Mouse (Mus musculus): ENCODE data around the gene Ccr8. TPM values are rescaled to one million over a fixed set of nuclear protein-coding genes. Genes with fewer than 3 reads are reported as not detected.

The Ccr8 gene
- polyA plus RNA-seq, 1 experiment from 2014 or later, result not detected

DNA sequence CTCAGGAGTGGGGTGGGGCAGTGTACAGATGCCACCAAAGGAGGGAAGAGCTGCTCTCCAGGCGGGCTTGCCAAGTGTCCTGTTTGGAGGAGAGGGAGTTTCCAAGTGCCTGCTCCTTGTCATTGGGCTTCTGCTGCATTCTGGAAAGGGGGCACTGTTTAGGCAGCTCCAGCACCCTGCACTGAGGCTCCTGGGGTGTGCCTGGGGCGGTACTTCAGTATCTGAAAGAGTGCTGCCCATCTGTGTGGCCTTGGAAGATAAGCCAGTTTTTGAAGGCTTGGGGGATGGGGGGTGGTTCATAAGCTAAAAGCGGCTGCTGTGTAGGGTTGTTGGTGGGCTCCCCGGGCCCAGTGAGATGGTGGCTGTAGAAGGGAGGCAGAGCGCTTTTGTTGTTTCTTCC lies 23.7 kb downstream of the Ccr8 start:
- ATAC-seq (ENCODE audit: low FRiP score, low read depth), result no peak
- H3K4me2 ChIP-seq (replicated peaks), result no peak overlapping the region
- H3K4me1 ChIP-seq, result peaks cover 7% of the 10 kb centered on the region
- 79% methylated on average over 5 of the region's 5 CpGs for whole genome bisulfite sequencing
- no peaks in the 10 kb centered on the region for H3K9me3 ChIP-seq
- H3K27ac ChIP-seq (replicated peaks), result no peak overlapping the region
- H3K4me3 ChIP-seq, result no peak overlapping the region
- H3K27me3 ChIP-seq, result no peaks in the 10 kb centered on the region
- no peak overlapping the region for H3K9ac ChIP-seq (replicated peaks)
- peaks cover 38% of the 10 kb centered on the region for H3K36me3 ChIP-seq

DNA sequence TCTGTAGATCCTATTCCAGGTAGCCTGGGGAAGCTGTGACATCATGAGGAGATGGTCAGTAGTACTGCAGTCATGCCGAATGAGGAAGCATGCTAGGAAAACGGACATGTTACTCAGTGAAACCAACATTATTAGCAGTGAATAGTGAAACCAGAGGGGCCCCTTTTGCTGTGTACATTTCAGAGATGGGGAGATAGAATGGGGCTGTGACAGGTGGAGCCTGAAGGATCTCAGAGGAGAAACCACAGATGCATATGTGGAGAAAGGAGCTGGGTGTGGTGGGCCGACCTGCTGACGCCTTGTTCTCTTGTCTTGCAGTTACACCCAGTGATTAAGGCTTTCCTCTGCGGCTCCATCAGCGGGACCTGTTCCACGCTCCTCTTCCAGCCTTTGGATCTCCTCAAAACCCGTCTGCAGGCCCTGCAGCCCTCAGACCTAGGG lies 24.3 kb downstream of the Ccr8 start:
- Histone ChIP-seq H3K4me2 (replicated peaks) (no peak overlapping the region), H3K4me3 (no peak overlapping the region), H3K4me1 (peaks cover 3% of the 10 kb centered on the region), H3K27me3 (no peaks in the 10 kb centered on the region), H3K27ac (replicated peaks) (no peak overlapping the region), H3K9ac (replicated peaks) (no peak overlapping the region), H3K9me3 (no peaks in the 10 kb centered on the region), H3K36me3 (peaks cover 44% of the 10 kb centered on the region)
- ATAC-seq (ENCODE audit: low FRiP score, low read depth), result no peak
- WGBS, result 91% methylated on average over 8 of the region's 8 CpGs

DNA sequence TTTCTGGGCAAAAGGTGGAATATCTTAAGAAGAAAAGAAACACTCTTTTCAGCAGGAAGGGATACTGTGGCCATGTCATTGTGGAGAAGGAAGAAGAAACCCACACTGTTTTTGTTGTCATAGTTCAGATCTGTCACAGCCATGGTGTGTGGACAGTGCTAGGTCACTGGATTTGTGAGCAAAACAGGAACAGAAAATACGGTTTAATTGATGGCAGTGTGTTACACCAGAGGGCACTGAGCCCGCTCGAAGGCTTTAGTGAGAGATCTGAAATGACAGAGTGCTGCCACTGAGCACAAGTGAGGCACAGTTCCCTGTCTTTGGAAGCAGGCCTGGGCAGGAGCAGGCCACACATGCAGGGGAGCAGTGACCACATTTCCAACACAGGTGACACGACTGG lies 26.3 kb downstream of the Ccr8 start:
- Histone ChIP-seq H3K9me3 (no peaks in the 10 kb centered on the region), H3K27me3 (no peaks in the 10 kb centered on the region), H3K9ac (replicated peaks) (no peak overlapping the region), H3K4me1 (no peaks in the 10 kb centered on the region), H3K36me3 (peaks cover 58% of the 10 kb centered on the region), H3K27ac (replicated peaks) (no peak overlapping the region), H3K4me3 (no peak overlapping the region), H3K4me2 (replicated peaks) (no peak overlapping the region)
- WGBS, result 93% methylated on average over 4 of the region's 4 CpGs
- ATAC-seq (ENCODE audit: low FRiP score, low read depth), result no peak

DNA sequence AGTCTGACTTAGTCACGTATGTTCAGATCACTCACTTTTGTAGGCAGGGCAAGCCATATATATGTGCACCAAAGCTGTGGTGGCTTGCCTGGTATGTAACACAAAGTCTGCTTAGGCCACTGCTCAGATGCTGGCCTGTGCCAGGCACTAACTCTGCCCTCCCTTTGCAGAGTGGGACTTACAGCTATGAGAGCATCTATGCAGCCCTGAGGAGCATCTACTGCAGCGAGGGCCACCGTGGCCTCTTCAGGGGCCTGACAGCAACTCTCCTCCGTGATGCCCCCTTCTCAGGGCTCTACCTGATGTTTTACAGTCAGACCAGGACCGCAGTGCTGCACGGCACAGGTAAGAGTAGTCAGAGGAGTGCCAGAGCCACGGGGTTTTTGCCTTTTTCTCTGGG lies 28.6 kb downstream of the Ccr8 start:
- Histone ChIP-seq H3K36me3 (peaks cover 71% of the 10 kb centered on the region), H3K4me2 (replicated peaks) (no peak overlapping the region), H3K4me1 (no peaks in the 10 kb centered on the region), H3K4me3 (no peak overlapping the region), H3K27me3 (no peaks in the 10 kb centered on the region), H3K27ac (replicated peaks) (no peak overlapping the region), H3K9me3 (no peaks in the 10 kb centered on the region), H3K9ac (replicated peaks) (no peak overlapping the region)
- ATAC-seq (ENCODE audit: low FRiP score, low read depth), result no peak
- 89% methylated on average over 7 of the region's 7 CpGs for WGBS

DNA sequence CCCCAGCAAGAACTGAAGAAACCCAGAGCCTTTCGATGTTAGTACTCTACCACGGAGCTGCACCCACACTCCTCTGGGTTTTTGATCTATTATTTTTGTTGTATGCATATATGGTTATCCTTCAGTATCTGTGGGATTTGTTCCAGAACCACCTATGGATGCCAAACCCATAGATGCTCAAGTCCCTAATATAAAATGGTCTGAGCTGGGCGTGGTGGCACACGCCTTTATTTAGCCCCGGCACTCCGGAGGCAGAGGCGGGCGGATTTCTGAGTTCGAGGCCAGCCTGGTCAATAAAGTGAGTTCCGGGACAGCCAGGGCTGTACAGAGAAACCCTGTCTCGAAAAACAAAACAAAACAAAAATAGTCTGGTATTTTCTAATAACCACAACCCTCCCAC lies 35.0 kb downstream of the Ccr8 start:
- H3K27ac ChIP-seq (replicated peaks), result peak overlapping the region; percentile 79
- H3K9ac ChIP-seq (replicated peaks), result peak overlapping the region; percentile 67
- 63% methylated on average over 11 of the region's 11 CpGs for WGBS
- peak overlapping the region; percentile 94 for H3K4me3 ChIP-seq
- peak overlapping the region; percentile 61 for H3K4me2 ChIP-seq (replicated peaks)
- no peaks in the 10 kb centered on the region for H3K27me3 ChIP-seq
- peaks cover 13% of the 10 kb centered on the region for H3K4me1 ChIP-seq
- H3K9me3 ChIP-seq, result no peaks in the 10 kb centered on the region
- peaks cover 53% of the 10 kb centered on the region for H3K36me3 ChIP-seq
- peak; percentile 24 for ATAC-seq (ENCODE audit: low FRiP score, low read depth)

DNA sequence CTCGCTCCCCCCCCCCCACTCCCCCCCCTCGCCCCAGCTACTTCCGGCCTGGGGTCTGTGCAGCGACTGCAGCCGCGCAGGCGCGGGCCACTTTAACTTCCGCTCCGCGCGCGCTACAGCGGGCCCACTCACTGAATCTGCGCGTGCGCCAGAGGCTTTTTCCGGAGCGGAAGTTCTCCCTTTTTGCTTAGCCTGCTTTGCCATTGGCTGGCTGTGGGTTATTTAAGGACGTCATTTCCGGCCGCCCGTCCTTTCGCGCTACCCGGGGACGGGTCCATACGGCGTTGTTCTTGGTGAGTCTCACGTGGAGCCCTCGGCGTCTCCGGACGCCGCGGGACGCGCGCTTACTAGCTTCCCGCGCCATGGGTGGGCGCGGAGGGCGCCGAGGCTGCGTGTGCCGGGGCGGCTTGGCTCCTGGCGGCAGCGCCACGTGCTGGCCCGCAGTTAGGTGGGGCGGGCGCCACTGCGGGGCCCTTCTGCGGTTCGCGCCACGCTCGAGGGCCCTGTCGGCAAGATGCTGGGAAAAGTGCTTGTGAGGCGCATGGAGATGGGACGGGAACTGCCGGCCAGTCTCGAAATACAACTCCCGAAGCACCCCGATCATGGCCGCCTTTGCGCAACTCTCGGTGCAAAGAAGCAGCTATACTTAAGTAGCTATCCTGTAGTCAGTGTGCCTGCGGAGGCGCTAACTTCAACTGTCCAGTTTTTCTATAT lies 35.8 kb downstream of the Ccr8 start, which contains the start of gene Rpsa:
Gene Rpsa (plus strand): TSS at position 152 of the 714 bp plus-strand sequence.
- no peaks in the 10 kb centered on the region for H3K27me3 ChIP-seq
- peak; percentile 97 for ATAC-seq (ENCODE audit: low FRiP score, low read depth)
- peak within 1 kb of the TSS; percentile 94 for H3K4me3 ChIP-seq
- no peaks in the 10 kb centered on the region for H3K9me3 ChIP-seq
- peak within 1 kb of the TSS; percentile 88 for H3K4me2 ChIP-seq (replicated peaks)
- H3K27ac ChIP-seq (replicated peaks), result peak within 1 kb of the TSS; percentile 80
- H3K36me3 ChIP-seq, result peaks cover 57% of the 10 kb centered on the region
- WGBS, result 0% methylated on average over 70 of the region's 72 CpGs
- peaks cover 13% of the 10 kb centered on the region for H3K4me1 ChIP-seq
- peak within 1 kb of the TSS; percentile 97 for H3K9ac ChIP-seq (replicated peaks)

DNA sequence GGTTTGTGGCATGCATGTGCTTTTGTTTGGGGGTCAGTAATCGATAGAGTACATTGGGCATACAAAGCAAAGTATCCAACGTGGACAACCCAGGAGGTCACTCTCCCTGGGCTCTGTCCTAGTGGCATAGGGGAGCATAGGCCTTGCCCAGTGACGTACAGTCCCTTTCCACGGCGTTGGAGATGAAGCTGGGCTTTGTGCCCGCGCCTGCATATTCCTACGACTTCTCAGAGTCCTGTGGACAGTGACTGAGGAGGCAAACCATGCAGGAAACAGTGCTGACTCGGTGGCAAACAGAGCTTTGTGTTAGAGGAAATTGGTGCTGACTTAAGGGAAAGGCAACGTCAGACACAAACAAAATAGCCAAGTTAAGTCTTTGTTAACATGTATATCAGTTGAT lies 37.4 kb downstream of the Ccr8 start:
- H3K27ac ChIP-seq (replicated peaks), result no peak overlapping the region

DNA sequence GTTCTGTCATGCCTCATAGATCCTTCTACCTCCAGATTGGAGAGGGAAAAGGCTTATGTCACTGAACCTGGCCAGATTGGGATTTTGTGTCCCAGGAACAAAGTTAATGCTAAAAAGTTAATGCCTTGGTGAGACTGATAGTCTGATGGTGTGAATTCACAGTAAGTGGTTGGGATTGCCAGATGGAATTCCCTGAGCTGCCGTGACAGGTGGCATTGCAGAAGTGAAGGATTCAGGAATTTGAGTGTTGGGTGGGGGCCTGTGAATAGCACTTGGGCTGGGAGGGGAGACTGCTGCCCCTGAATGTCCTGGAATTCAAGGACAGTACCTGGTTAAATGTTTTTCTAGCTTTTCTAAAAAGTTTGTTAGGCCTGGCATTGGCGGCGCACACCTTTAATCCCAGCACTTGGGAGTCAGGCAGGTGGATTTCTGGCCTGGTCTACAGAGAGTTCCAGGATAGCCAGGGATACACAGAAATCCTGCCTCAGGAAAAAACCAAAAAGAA lies 39.9 kb downstream of the Ccr8 start:
- H3K4me3 ChIP-seq, result no peak overlapping the region
- H3K27me3 ChIP-seq, result no peaks in the 10 kb centered on the region
- H3K4me2 ChIP-seq (replicated peaks), result no peak overlapping the region
- H3K4me1 ChIP-seq, result peaks cover 13% of the 10 kb centered on the region
- no peak overlapping the region for H3K9ac ChIP-seq (replicated peaks)
- H3K9me3 ChIP-seq, result no peaks in the 10 kb centered on the region
- WGBS, result 91% methylated on average over 3 of the region's 3 CpGs
- peaks cover 45% of the 10 kb centered on the region for H3K36me3 ChIP-seq
- H3K27ac ChIP-seq (replicated peaks), result no peak overlapping the region
- ATAC-seq (ENCODE audit: low FRiP score, low read depth), result no peak

More for the DNA sequence above, 37.4 kb downstream of the Ccr8 start:
- H3K9ac ChIP-seq (replicated peaks), result peak overlapping the region; percentile 97
- ATAC-seq (ENCODE audit: low FRiP score, low read depth), result no peak
- H3K9me3 ChIP-seq, result no peaks in the 10 kb centered on the region
- peaks cover 13% of the 10 kb centered on the region for H3K4me1 ChIP-seq
- H3K27me3 ChIP-seq, result no peaks in the 10 kb centered on the region
- H3K4me2 ChIP-seq (replicated peaks), result peak overlapping the region; percentile 88
- H3K4me3 ChIP-seq, result peak overlapping the region; percentile 94
- H3K36me3 ChIP-seq, result peaks cover 47% of the 10 kb centered on the region
- WGBS, result 76% methylated on average over 10 of the region's 10 CpGs

DNA sequence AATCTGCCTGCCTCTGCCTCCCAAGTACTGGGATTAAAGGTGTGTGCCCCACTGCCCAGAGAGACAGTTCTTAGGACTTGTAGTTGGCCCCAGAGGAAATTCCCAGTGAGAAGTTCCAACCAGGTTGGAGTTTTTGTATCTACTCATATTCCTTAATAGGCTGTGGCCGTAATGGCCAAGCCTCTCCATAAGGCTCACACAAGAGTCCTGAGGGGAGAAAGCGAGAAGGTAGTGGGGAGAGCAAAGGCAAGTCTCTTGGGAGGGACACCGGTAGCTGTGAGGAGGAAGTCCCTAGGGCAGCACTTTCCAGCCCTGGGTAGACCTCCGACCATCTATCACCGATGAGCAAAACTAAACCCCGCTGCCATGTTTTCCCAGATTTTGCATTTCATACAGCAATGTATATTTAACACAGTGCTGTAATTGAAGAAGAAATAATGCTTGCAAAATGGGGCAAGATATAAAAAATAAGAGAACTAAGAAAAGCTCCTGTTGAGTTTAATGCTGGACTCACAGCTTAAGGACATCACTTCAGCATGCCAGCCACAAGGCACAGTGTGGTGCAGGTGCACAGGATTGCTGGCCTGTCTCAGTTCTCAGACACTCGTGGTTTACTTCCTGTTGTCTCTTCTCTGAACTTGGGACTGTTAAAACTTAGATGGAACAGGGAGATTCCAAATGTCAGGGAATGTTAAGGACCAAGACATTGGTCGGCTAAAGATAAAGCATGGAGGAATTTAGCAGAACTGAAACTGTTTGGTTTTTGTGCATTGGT lies 41.3 kb downstream of the Ccr8 start:
- Histone ChIP-seq H3K4me3 (no peak overlapping the region), H3K27me3 (no peaks in the 10 kb centered on the region), H3K36me3 (peaks cover 45% of the 10 kb centered on the region), H3K9ac (replicated peaks) (no peak overlapping the region), H3K4me2 (replicated peaks) (no peak overlapping the region), H3K9me3 (no peaks in the 10 kb centered on the region), H3K27ac (replicated peaks) (no peak overlapping the region), H3K4me1 (peaks cover 12% of the 10 kb centered on the region)
- 43% methylated on average over 8 of the region's 8 CpGs for WGBS
- no peak for ATAC-seq (ENCODE audit: low FRiP score, low read depth)

DNA sequence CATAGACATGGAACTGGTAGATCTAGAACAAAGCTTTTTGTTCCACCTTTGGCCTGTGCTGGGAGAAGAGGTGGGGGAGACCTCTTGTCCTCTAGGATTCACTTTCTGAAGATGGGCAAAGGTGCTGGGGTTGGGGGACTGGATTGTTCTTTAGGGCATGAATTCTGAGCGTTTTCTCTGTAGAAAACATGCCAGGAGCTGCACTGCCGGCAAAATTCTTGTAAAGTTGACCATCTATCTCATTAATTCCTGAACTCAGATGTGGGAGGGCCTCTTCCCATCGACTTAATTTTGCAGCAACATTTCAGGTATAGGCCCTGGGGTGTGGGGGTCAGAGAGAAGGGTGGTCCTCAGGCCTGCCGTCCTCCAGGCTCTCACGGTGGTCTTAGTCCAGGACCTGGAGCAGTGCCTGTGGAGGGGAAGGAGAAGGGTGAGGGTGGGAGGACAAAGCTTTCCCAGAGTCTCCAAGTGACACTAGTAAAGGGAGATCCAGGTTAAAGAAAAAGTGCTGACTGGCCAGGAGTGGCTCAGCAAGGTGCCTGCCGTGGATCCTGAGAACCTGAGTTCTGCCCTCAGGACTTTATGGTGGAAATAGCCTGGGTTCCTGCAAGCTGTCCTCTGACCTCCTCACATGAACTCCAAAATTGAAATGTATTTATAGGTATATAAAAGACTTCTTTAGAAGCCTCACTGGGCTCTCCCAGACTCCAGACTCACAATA lies 42.0 kb downstream of the Ccr8 start:
- H3K9me3 ChIP-seq, result no peaks in the 10 kb centered on the region
- peaks cover 5% of the 10 kb centered on the region for H3K4me1 ChIP-seq
- H3K27me3 ChIP-seq, result no peaks in the 10 kb centered on the region
- 59% methylated on average over 6 of the region's 6 CpGs for WGBS
- ATAC-seq (ENCODE audit: low FRiP score, low read depth), result no peak
- H3K27ac ChIP-seq (replicated peaks), result no peak overlapping the region
- no peak overlapping the region for H3K9ac ChIP-seq (replicated peaks)
- no peak overlapping the region for H3K4me2 ChIP-seq (replicated peaks)
- H3K4me3 ChIP-seq, result no peak overlapping the region
- peaks cover 41% of the 10 kb centered on the region for H3K36me3 ChIP-seq

DNA sequence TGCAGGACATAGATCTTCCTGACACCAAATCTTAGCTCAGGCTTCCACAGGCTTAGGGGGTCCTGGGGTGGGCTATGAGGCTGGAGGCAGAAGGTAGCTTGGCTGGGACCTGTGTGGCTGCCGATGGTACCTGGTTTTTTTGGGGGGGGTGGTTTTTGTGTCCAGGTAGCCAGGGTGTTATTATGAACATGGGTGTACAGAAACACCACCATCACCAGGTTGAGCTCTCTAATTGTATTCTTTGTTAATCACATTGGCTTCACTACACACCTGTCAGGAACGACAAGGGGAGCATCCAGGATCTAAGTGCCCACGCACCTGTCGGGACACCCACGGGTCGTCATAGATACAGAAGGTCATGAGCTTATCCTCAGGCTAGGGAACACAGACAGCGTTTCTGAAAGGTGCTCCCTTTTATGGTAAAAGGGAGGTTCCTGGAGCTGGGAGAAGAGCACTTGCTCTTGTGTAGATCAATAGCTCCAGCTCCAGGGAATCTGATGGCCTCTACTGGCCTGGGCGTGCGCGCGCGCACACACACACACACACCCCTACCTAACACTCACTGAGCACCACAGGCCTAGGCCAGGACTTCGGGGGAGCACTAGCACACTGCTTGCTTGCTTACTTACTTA lies 42.7 kb downstream of the Ccr8 start:
- H3K27me3 ChIP-seq, result no peaks in the 10 kb centered on the region
- no peaks in the 10 kb centered on the region for H3K9me3 ChIP-seq
- 91% methylated on average over 13 of the region's 13 CpGs for WGBS
- H3K4me2 ChIP-seq (replicated peaks), result no peak overlapping the region
- H3K4me1 ChIP-seq, result no peaks in the 10 kb centered on the region
- peaks cover 34% of the 10 kb centered on the region for H3K36me3 ChIP-seq
- H3K27ac ChIP-seq (replicated peaks), result no peak overlapping the region
- no peak for ATAC-seq (ENCODE audit: low FRiP score, low read depth)
- no peak overlapping the region for H3K4me3 ChIP-seq
- no peak overlapping the region for H3K9ac ChIP-seq (replicated peaks)
